Mouse (Mus musculus): Measurements from ENCODE around the gene Hist1h4b. TPM values are rescaled to one million over a fixed set of nuclear protein-coding genes. Genes with fewer than 3 reads are reported as not detected.

The Hist1h4b gene
- polyA plus RNA-seq, 1 experiment from 2014 or later = 1.4 TPM

GRCm38 (mm10) chr13:23792520-23792919, 35.7 kb downstream of the Hist1h4b start:
- Histone ChIP-seq H3K9ac (no peak overlapping the region), H3K4me1 (replicated peaks) (no peaks in the 10 kb centered on the region), H3K36me3 (no peaks in the 10 kb centered on the region), H3K4me2 (no peak overlapping the region), H3K27me3 (no peaks in the 10 kb centered on the region), H3K27ac (no peak overlapping the region), H3K9me3 (no peaks in the 10 kb centered on the region), H3K4me3 (no peak overlapping the region)
- 54% methylated on average over 2 of the region's 2 CpGs for WGBS
- no peak for ATAC-seq (ENCODE audit: low FRiP score)

GRCm38 (mm10) chr13:23799405-23799804, 42.6 kb downstream of the Hist1h4b start:
- WGBS = 88% methylated on average over 5 of the region's 5 CpGs
- Histone ChIP-seq H3K9me3 (no peaks in the 10 kb centered on the region), H3K4me2 (no peak overlapping the region), H3K27me3 (no peaks in the 10 kb centered on the region), H3K9ac (no peak overlapping the region), H3K4me3 (no peak overlapping the region), H3K36me3 (no peaks in the 10 kb centered on the region), H3K27ac (no peak overlapping the region), H3K4me1 (replicated peaks) (no peaks in the 10 kb centered on the region)
- no peak for ATAC-seq (ENCODE audit: low FRiP score)

DNA sequence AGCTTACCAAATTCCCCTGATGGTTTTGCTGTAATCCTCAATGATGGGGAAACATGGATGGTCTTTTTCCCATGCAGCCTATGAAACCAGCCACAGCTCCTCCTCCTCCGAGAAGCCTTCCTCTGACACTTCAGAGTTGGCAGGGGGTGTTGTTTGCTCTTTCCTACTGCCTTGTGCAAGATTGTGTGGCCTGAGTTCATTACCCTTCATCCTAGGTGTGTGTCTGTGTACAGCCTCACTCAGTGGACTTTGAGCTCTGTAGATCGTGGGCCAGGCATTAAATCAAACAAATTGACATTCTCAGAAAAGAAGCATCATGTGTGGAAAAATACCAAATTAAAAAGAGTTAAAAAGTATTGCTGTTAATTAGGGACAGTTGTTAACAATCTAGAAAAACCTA, 47.7 kb downstream of the Hist1h4b start:
- Histone ChIP-seq H3K9ac (no peak overlapping the region), H3K4me2 (no peak overlapping the region), H3K4me3 (no peak overlapping the region), H3K27me3 (no peaks in the 10 kb centered on the region), H3K27ac (no peak overlapping the region), H3K4me1 (replicated peaks) (no peaks in the 10 kb centered on the region), H3K36me3 (no peaks in the 10 kb centered on the region), H3K9me3 (no peaks in the 10 kb centered on the region)
- 89% methylated on average over 2 of the region's 2 CpGs for WGBS
- no peak for ATAC-seq (ENCODE audit: low FRiP score)

GRCm38 (mm10) chr13:23806422-23807052, 49.7 kb downstream of the Hist1h4b start, which contains the start of gene Slc17a2:
TSS of gene Slc17a2 (plus strand) at chr13:23806993.
- H3K36me3 ChIP-seq = no peaks in the 10 kb centered on the region
- H3K27ac ChIP-seq = no peak within 1 kb of the TSS
- H3K27me3 ChIP-seq = no peaks in the 10 kb centered on the region
- no peaks in the 10 kb centered on the region for H3K4me1 ChIP-seq (replicated peaks)
- no peak within 1 kb of the TSS for H3K9ac ChIP-seq
- no peak within 1 kb of the TSS for H3K4me2 ChIP-seq
- no peaks in the 10 kb centered on the region for H3K9me3 ChIP-seq
- WGBS = 92% methylated on average over 15 of the region's 15 CpGs
- ATAC-seq (ENCODE audit: low FRiP score) = no peak
- no peak within 1 kb of the TSS for H3K4me3 ChIP-seq

Small RNA genes within 50 kb of the gene (microRNA-seq; reads per million reads assigned to microRNA genes)
- gene Gm44314 (not detected), gene Gm44484 (not detected)

Other genes with a start within 250 kb of the Hist1h4b start
- gene Hist1h4h, start 226.0 kb upstream of the Hist1h4b start, polyA plus RNA-seq (2015; fragmentation: Nextera tagmentation; extraction: Ambion mirVana) = 4.2 and 5.7 TPM in 2 replicates
- 2.4 TPM in 1 of 2 replicates, not detected in the other for gene Hist1h2af, start 223.1 kb upstream of the Hist1h4b start, polyA plus RNA-seq (2015; fragmentation: Nextera tagmentation; extraction: Ambion mirVana)
- gene Hist1h3g, start 221.6 kb upstream of the Hist1h4b start, polyA plus RNA-seq (2015; fragmentation: Nextera tagmentation; extraction: Ambion mirVana) = 1.8 and 3.0 TPM in 2 replicates
- gene Hist1h2bh, start 213.6 kb upstream of the Hist1h4b start, polyA plus RNA-seq (2015; fragmentation: Nextera tagmentation; extraction: Ambion mirVana) = 0.29 TPM in 1 of 2 replicates, not detected in the other
- gene Hist1h3f, start 213.0 kb upstream of the Hist1h4b start, polyA plus RNA-seq (2015; fragmentation: Nextera tagmentation; extraction: Ambion mirVana) = 0.38 TPM in 1 of 2 replicates, not detected in the other
- 0.83 TPM in 1 of 2 replicates, not detected in the other for gene Hist1h4f, start 205.4 kb upstream of the Hist1h4b start, polyA plus RNA-seq (2015; fragmentation: Nextera tagmentation; extraction: Ambion mirVana)
- gene Hist1h1d, start 203.8 kb upstream of the Hist1h4b start, polyA plus RNA-seq (2015; fragmentation: Nextera tagmentation; extraction: Ambion mirVana) = 0.10 and 0.16 TPM in 2 replicates
- gene Hist1h3e, start 194.6 kb upstream of the Hist1h4b start, polyA plus RNA-seq (2015; fragmentation: Nextera tagmentation; extraction: Ambion mirVana) = 2.1 and 2.8 TPM in 2 replicates
- 26.4 and 29.3 TPM in 2 replicates for gene Hist1h2ae, start 185.8 kb upstream of the Hist1h4b start, polyA plus RNA-seq (2015; fragmentation: Nextera tagmentation; extraction: Ambion mirVana)
- 2.8 TPM in 2 replicates for gene Hist1h2bg, start 185.6 kb upstream of the Hist1h4b start, polyA plus RNA-seq (2015; fragmentation: Nextera tagmentation; extraction: Ambion mirVana)
- gene Hist1h2bf, start 182.8 kb upstream of the Hist1h4b start, polyA plus RNA-seq (2015; fragmentation: Nextera tagmentation; extraction: Ambion mirVana) = 1.2 and 3.0 TPM in 2 replicates
- 0.61 and 2.7 TPM in 2 replicates for gene Hist1h2ad, start 182.6 kb upstream of the Hist1h4b start, polyA plus RNA-seq (2015; fragmentation: Nextera tagmentation; extraction: Ambion mirVana)
- gene Hist1h3d, start 181.2 kb upstream of the Hist1h4b start, polyA plus RNA-seq (2015; fragmentation: Nextera tagmentation; extraction: Ambion mirVana) = 1.6 and 2.7 TPM in 2 replicates
- 50.0 and 52.6 TPM in 2 replicates for gene Hist1h4d, start 175.4 kb upstream of the Hist1h4b start, polyA plus RNA-seq (2015; fragmentation: Nextera tagmentation; extraction: Ambion mirVana)
- gene Hist1h2be, start 135.9 kb upstream of the Hist1h4b start, polyA plus RNA-seq (2015; fragmentation: Nextera tagmentation; extraction: Ambion mirVana) = 1.2 and 1.6 TPM in 2 replicates
- 7.9 and 8.8 TPM in 2 replicates for gene Hist1h1e, start 134.5 kb upstream of the Hist1h4b start, polyA plus RNA-seq (2015; fragmentation: Nextera tagmentation; extraction: Ambion mirVana)
- gene Hist1h2ac, start 73.1 kb upstream of the Hist1h4b start, polyA plus RNA-seq (2015; fragmentation: Nextera tagmentation; extraction: Ambion mirVana) = 0.38 and 0.54 TPM in 2 replicates
- 17.8 and 23.1 TPM in 2 replicates for gene Hist1h2bc, start 72.8 kb upstream of the Hist1h4b start, polyA plus RNA-seq (2015; fragmentation: Nextera tagmentation; extraction: Ambion mirVana)
- gene Hist1h1t, start 61.2 kb upstream of the Hist1h4b start, polyA plus RNA-seq (2015; fragmentation: Nextera tagmentation; extraction: Ambion mirVana) = not detected in 2 replicates
- 3.9 and 4.4 TPM in 2 replicates for gene Hist1h4c, start 58.6 kb upstream of the Hist1h4b start, polyA plus RNA-seq (2015; fragmentation: Nextera tagmentation; extraction: Ambion mirVana)
- 5.4 and 5.6 TPM in 2 replicates for gene Hfe, start 46.2 kb upstream of the Hist1h4b start, polyA plus RNA-seq (2015; fragmentation: Nextera tagmentation; extraction: Ambion mirVana)
- 8.8 and 9.7 TPM in 2 replicates for gene Hist1h1c, start 18.2 kb upstream of the Hist1h4b start, polyA plus RNA-seq (2015; fragmentation: Nextera tagmentation; extraction: Ambion mirVana)
- 1.3 and 1.9 TPM in 2 replicates for gene Hist1h3c, start 11.4 kb upstream of the Hist1h4b start, polyA plus RNA-seq (2015; fragmentation: Nextera tagmentation; extraction: Ambion mirVana)
- gene Hist1h2bb, start 10.3 kb upstream of the Hist1h4b start, polyA plus RNA-seq (2015; fragmentation: Nextera tagmentation; extraction: Ambion mirVana) = 0.86 and 1.7 TPM in 2 replicates
- 10.5 and 12.7 TPM in 2 replicates for gene Hist1h2ab, start 5.9 kb upstream of the Hist1h4b start, polyA plus RNA-seq (2015; fragmentation: Nextera tagmentation; extraction: Ambion mirVana)
- 4.2 and 4.4 TPM in 2 replicates for gene Hist1h3b, start 4.7 kb upstream of the Hist1h4b start, polyA plus RNA-seq (2015; fragmentation: Nextera tagmentation; extraction: Ambion mirVana)
- not detected in 2 replicates for gene Hist1h4a, start 4.2 kb downstream of the Hist1h4b start, polyA plus RNA-seq (2015; fragmentation: Nextera tagmentation; extraction: Ambion mirVana)
- 1.9 and 2.5 TPM in 2 replicates for gene Hist1h3a, start 5.4 kb downstream of the Hist1h4b start, polyA plus RNA-seq (2015; fragmentation: Nextera tagmentation; extraction: Ambion mirVana)
- 0.56 and 1.2 TPM in 2 replicates for gene Hist1h1a, start 6.7 kb downstream of the Hist1h4b start, polyA plus RNA-seq (2015; fragmentation: Nextera tagmentation; extraction: Ambion mirVana)
- not detected in 2 replicates for gene Trim38, start 12.9 kb downstream of the Hist1h4b start, polyA plus RNA-seq (2015; fragmentation: Nextera tagmentation; extraction: Ambion mirVana)
- not detected in 2 replicates for gene Slc17a2, start 50.0 kb downstream of the Hist1h4b start, polyA plus RNA-seq (2015; fragmentation: Nextera tagmentation; extraction: Ambion mirVana)
- not detected in 2 replicates for gene Slc17a3, start 82.4 kb downstream of the Hist1h4b start, polyA plus RNA-seq (2015; fragmentation: Nextera tagmentation; extraction: Ambion mirVana)
- gene Slc17a1, start 110.7 kb downstream of the Hist1h4b start, polyA plus RNA-seq (2015; fragmentation: Nextera tagmentation; extraction: Ambion mirVana) = not detected in 2 replicates
- 0.09 TPM in 1 of 2 replicates, not detected in the other for gene Slc17a4, start 158.0 kb downstream of the Hist1h4b start, polyA plus RNA-seq (2015; fragmentation: Nextera tagmentation; extraction: Ambion mirVana)
- gene Hist1h2ba, start 177.1 kb downstream of the Hist1h4b start, polyA plus RNA-seq (2015; fragmentation: Nextera tagmentation; extraction: Ambion mirVana) = not detected in 2 replicates
- not detected in 2 replicates for gene Hist1h2aa, start 177.4 kb downstream of the Hist1h4b start, polyA plus RNA-seq (2015; fragmentation: Nextera tagmentation; extraction: Ambion mirVana)
- 1.0 and 1.4 TPM in 2 replicates for gene Scgn, start 234.2 kb downstream of the Hist1h4b start, polyA plus RNA-seq (2015; fragmentation: Nextera tagmentation; extraction: Ambion mirVana)

All from hindbrain, embryonic 13.5 days (tissue).